Mouse (Mus musculus) v-Abl transformed pro-B cells (cell line): ENCODE measurements around the gene Stard9.
"Not testable (repeated sequence)": the region's sequence is repeated elsewhere in the genome, so short reads cannot be mapped to it uniquely, and the experiment has no call there.

Experiments used
- in situ Hi-C, 2 experiments: fragments of 400-800 bp; cut with MboI; formaldehyde crosslinking; loops; one replicate each; pipeline ENCODE4 v1.15.1; 2025; ENCODE audit not compliant: unreplicated experiment in 2 of 2

Gene Stard9

DNA sequence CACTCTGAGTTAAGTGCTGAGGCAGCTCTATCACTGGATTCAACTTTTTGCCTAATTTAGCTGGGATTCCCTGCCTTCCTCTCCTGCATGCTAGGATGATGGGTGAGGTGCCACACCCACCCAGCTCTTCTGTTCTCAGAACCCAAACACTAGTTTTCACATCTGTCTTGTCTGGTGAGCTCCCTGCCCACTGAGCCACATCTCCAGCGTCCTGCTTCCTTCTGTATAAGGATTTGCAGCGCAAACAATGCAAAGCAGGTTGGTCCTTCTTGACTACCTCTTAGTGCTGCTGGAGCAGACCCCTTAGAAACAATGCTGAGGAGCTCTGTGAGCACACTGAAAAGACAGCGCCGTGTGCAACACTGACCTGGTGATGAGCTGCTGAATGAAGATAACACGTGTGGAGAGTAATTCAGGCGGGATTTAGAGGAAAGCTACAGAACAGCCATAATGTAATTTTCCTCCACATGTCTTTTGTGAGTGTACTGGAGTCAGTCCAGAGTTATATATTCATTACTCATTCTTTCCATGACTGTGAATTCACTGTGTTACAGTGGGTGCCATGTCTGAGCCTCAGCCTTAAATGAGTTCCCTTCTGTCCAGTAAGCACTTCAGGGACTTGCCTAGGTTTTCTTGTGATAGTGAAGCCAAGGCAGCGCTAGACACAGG is 23.5 kb downstream of the Stard9 start:
- in situ Hi-C loops: loop anchor here (25.0 kb wide), 1 partner anchor 465 kb away; no protein-coding TSS in a partner anchor

DNA sequence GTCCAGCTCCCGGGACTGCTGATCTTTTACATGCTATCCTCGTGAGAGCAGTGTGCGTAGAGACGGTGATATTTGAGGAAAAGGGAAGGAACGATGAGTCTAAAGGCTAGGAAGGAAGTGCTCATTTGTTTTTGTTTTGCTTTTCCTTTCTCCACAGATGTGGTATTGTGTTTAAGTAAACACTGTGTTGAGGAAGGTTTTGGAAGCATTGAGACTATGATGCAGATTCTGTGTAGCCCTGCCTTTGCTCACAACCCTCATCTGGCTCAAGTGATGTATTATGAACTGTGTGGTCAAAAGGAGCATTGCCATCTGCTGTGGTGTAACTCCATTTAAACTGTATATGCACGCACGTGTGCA is 24.0 kb downstream of the Stard9 start:
- in situ Hi-C loops: loop anchor here (25.0 kb wide), 1 partner anchor 466 kb away; no protein-coding TSS in a partner anchor

- in situ Hi-C loops: loop anchor here (25.0 kb wide), 1 partner anchor 467 kb away; no protein-coding TSS in a partner anchor
These were observed 25.8 kb downstream of the Stard9 start for GRCm38 (mm10) chr2:120654693-120655092.

- in situ Hi-C loops: loop anchor here (25.0 kb wide), 1 partner anchor 469 kb away; no protein-coding TSS in a partner anchor
These were observed 27.0 kb downstream of the Stard9 start for GRCm38 (mm10) chr2:120655905-120656304.

DNA sequence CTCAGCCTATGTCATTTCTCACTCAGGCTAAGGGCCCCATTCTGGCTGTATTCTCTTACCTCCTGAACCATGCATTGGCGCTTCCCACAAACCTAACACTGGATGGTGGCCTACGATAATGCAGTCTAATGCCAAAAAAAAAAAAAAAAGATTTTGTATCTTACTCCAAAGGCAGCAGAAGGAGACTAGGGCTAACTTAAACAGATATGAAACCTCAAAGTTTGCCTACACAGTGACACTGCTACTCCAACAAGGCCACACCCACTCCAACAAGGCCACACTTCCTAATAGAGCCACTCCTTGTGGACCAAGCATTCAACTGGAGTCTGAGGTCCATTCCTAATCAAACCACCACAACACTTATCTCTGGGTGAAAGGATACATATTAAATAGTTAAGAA is 27.8 kb downstream of the Stard9 start:
- in situ Hi-C loops: loop anchor here (25.0 kb wide), 1 partner anchor 469 kb away; no protein-coding TSS in a partner anchor

GRCm38 (mm10) chr2:120658486-120658885 is 29.6 kb downstream of the Stard9 start:
- in situ Hi-C loops: loop anchor here (25.0 kb wide), 1 partner anchor 471 kb away; no protein-coding TSS in a partner anchor

DNA sequence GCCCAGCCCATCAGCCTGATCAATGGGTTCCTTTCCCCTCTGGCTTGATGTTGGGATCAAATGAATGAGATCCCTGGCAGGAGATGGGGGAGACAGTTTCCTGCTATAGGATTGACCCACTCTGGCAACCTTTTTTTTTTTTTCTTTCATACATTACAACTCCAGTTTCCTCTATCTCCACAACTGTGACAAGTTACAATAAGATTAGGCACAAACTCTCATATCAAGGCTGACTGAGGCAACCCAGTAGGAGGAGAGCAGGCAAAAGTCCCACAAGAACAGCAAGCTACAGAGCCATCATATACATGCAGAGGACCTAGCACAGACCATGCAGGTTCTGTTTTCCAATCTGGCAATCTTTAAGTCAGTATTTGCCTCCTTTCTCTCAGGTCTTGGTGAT is 30.4 kb downstream of the Stard9 start:
- in situ Hi-C loops: loop anchor here (25.0 kb wide), 1 partner anchor 472 kb away; no protein-coding TSS in a partner anchor

DNA sequence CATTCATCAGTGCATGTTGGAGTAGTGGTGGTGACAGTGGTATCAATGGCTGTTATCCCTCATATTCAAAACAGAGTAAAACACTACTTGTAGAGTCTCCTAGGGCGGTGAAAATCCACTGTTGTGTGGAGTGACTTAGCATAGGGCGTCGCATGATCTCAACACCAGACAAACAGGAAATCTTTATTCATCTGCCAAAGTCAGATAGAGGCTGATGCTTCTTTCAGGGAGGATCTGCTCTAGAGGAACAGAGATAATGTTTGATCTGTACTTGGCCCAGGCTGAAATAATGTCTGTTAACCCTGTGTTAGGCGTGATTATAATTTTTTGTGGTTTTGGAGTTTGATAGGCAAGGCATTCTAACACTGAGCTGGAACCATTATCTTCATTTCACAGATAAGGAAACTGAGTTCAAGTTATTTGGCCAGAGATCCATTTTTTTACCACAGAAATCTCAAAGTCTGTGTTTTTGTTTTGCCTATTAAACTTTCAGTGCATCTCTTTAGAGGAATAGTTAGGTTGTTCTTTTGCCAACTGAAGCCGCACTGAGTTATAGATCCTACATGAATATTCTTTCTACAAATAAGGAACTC is 31.7 kb downstream of the Stard9 start:
- in situ Hi-C loops: loop anchor here (25.0 kb wide), 1 partner anchor 473 kb away; no protein-coding TSS in a partner anchor

GRCm38 (mm10) chr2:120662766-120663165 is 33.8 kb downstream of the Stard9 start:
- in situ Hi-C loops: loop anchor here (25.0 kb wide), 1 partner anchor 475 kb away; no protein-coding TSS in a partner anchor

- in situ Hi-C loops: loop anchor here (25.0 kb wide), 1 partner anchor 476 kb away; no protein-coding TSS in a partner anchor
These were observed 34.7 kb downstream of the Stard9 start for GRCm38 (mm10) chr2:120663491-120664154.

GRCm38 (mm10) chr2:120667446-120667845 is 38.5 kb downstream of the Stard9 start:
- in situ Hi-C loops: loop anchor here (25.0 kb wide), 1 partner anchor 480 kb away; no protein-coding TSS in a partner anchor

- in situ Hi-C loops: loop anchor here (25.0 kb wide), 1 partner anchor 483 kb away; no protein-coding TSS in a partner anchor
These were observed 41.3 kb downstream of the Stard9 start for GRCm38 (mm10) chr2:120670253-120670652.

- in situ Hi-C loops: not testable (repeated sequence)
These were observed 52.2 kb downstream of the Stard9 start for GRCm38 (mm10) chr2:120681151-120681550.

- in situ Hi-C loops: no loop called here
These were observed 68.8 kb downstream of the Stard9 start for GRCm38 (mm10) chr2:120697767-120698166.

GRCm38 (mm10) chr2:120700379-120700885 is 71.5 kb downstream of the Stard9 start:
- in situ Hi-C loops: no loop called here

- in situ Hi-C loops: no loop called here
These were observed 73.8 kb downstream of the Stard9 start for GRCm38 (mm10) chr2:120702675-120703074.

DNA sequence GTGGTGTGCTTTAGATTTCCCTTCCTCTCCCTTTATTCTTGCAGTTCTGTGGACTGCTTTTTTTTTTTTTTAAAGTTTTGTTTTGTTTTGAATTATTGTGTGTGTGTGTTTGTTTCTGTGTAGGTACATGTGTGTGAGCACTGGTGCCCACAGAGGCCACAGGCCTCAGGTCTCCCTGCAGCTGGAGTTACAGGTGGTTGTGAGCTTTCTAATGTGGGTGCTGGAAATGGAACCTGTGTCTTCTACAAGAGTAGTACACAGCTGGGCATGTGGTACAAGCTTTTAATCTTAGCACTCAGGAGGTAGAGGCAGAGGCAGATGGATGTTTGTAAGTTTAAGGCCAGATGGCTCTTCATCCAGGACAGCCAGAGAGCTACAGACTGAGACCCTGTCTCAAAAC is 78.1 kb downstream of the Stard9 start:
- in situ Hi-C loops: no loop called here

DNA sequence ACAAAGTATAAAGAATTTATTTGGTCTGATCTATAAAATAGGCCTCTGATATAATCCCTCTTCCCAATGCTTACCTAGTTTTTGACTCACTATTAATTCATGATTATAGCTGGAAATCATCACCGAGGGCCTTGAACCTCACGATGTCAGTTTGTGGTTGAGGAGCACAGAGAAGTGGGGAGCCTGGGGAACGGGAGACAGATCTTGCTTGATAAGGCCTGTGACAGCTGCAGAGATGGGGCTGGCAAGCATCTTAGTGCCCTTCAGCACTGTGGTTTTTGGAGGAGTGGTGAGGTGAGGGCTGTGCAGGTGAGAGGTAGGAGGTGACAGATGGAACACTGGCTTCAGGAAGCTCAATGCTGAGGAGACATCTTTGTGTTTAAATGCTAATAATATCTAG is 81.2 kb downstream of the Stard9 start:
- in situ Hi-C loops: loop anchor here in 1 of 2 experiments (10.0 kb wide), 1 partner anchor 155 kb away; no protein-coding TSS in a partner anchor

DNA sequence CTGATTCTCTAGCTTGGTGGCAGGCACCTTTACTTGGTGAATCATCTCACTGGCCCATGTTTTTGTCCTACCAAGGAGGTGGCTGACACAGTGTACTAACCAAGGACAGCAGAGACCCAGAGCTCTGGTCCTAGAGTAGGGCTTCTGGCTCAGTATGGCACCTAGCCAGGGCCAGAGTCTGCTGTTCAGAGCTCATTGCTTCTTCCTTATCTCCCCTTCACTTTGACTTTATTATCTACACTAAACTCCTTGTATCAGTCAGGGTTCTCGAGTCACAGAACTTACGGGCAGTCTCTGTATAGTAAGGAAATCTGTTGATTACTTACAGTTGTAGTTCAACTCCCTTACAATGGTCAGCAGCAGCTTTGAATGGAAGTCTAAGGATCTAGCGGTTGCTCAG is 82.0 kb downstream of the Stard9 start:
- in situ Hi-C loops: loop anchor here in 1 of 2 experiments (10.0 kb wide), 1 partner anchor 154 kb away; no protein-coding TSS in a partner anchor

GRCm38 (mm10) chr2:120713441-120713840 is 84.5 kb downstream of the Stard9 start:
- in situ Hi-C loops: loop anchor here in 1 of 2 experiments (10.0 kb wide), 1 partner anchor 151 kb away; no protein-coding TSS in a partner anchor
